Mouse (Mus musculus) v-Abl transformed pro-B cells (cell line): ENCODE results near the gene Gad2.
"Not testable (repeated sequence)": the region's sequence is repeated elsewhere in the genome, so short reads cannot be mapped to it uniquely, and the experiment has no call there.

Experiments
- in situ Hi-C, 2 experiments: fragments of 400-800 bp; cut with MboI; formaldehyde crosslinking; loops; one replicate each; pipeline ENCODE4 v1.15.1; 2025; ENCODE audit not compliant: unreplicated experiment in 2 of 2

Gad2 gene

GRCm38 (mm10) chr2:22621828-22622731, at the start of gene Gad2:
Gene Gad2, plus strand, starts transcription at chr2:22622205.
- in situ Hi-C loops = no loop called here

- in situ Hi-C loops = not testable (repeated sequence)
Observed at GRCm38 (mm10) chr2:22587469-22588169, 34.4 kb upstream of the Gad2 start.

GRCm38 (mm10) chr2:22588170-22588541, 33.8 kb upstream of the Gad2 start:
- in situ Hi-C loops = not testable (repeated sequence)

DNA sequence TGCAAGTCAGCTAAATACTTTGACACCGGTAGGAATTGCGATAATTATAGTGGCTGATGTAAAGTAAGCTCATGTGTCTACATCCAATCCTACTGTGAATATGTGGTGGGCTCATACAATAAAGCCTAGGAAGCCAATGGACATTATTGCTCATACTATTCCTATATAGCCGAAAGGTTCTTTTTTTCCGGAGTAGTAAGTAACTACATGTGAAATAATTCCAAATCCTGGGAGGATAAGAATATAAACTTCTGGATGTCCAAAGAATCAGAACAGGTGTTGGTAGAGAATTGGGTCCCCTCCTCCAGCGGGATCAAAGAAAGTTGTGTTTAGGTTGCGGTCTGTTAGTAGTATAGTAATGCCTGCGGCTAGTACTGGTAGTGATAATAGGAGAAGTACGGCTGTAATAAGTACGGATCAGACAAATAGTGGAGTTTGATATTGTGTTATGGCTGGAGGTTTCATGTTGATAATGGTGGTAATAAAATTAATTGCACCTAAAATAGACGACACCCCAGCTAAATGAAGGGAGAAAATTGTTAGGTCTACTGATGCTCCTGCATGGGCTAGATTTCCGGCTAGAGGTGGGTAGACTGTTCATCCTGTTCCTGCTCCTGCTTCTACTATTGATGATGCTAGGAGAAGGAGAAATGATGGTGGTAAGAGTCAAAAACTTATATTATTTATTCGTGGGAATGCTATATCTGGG, 33.2 kb upstream of the Gad2 start:
- in situ Hi-C loops = not testable (repeated sequence)

DNA sequence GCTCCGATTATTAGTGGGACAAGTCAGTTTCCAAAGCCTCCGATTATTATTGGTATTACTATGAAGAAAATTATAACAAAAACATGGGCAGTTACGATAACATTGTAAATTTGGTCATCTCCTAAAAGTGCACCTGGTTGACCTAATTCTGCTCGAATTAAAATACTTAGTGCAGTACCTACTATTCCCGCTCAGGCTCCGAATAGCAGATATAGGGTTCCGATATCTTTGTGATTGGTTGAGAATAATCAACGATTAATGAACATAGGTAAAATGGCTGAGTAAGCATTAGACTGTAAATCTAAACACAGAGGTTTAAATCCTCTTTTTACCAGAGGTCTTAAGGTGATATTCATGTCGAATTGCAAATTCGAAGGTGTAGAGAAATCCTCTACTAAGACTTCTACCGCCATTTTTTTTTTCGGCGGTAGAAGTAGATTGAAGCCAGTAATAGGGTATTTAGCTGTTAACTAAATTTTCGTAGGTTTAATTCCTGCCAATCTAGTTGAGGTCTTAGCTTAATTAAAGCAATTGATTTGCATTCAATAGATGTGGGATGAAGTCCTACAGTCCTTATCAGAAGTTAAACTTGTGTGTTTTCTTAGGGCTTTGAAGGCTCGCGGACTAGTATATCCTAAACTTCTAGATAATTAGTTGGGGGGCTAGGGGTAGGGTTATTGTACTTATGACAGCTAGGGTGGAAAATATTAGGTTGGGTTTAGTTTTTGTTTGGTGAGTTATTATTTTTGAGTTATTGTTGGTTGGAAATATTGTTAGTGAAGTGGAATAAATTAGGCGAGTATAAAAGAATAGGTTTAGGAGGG, 32.4 kb upstream of the Gad2 start:
- in situ Hi-C loops = not testable (repeated sequence)

GRCm38 (mm10) chr2:22590206-22590490, 31.9 kb upstream of the Gad2 start:
- in situ Hi-C loops = no loop called here

- in situ Hi-C loops = no loop called here
Observed at GRCm38 (mm10) chr2:22617951-22618350, 4.1 kb upstream of the Gad2 start.

DNA sequence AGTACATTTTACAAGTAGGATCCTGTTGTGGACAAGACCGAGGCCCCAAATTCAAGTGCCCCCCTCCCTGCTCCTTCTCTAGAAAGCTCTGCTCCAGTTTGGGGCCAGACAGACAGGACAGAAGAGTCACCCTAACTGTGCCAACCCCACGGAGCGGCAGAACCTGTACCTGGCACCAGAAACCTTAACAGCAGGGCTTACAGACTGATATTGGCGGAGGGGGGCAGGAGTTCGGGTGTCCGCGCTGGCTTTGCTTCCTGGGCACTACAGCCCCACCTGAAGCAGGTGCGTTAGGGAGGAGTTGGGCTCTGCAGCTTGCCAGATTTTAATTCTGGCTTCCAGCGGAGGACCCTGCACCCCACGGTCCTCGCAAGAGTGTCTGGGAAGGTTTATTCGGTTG, 2.6 kb upstream of the Gad2 start:
- in situ Hi-C loops = no loop called here

- in situ Hi-C loops = no loop called here
Observed at GRCm38 (mm10) chr2:22620030-22620429, 2.0 kb upstream of the Gad2 start.

GRCm38 (mm10) chr2:22620534-22620933, 1.5 kb upstream of the Gad2 start:
- in situ Hi-C loops = no loop called here

- in situ Hi-C loops = no loop called here
Observed at GRCm38 (mm10) chr2:22620978-22621827, 802 bp upstream of the Gad2 start.

DNA sequence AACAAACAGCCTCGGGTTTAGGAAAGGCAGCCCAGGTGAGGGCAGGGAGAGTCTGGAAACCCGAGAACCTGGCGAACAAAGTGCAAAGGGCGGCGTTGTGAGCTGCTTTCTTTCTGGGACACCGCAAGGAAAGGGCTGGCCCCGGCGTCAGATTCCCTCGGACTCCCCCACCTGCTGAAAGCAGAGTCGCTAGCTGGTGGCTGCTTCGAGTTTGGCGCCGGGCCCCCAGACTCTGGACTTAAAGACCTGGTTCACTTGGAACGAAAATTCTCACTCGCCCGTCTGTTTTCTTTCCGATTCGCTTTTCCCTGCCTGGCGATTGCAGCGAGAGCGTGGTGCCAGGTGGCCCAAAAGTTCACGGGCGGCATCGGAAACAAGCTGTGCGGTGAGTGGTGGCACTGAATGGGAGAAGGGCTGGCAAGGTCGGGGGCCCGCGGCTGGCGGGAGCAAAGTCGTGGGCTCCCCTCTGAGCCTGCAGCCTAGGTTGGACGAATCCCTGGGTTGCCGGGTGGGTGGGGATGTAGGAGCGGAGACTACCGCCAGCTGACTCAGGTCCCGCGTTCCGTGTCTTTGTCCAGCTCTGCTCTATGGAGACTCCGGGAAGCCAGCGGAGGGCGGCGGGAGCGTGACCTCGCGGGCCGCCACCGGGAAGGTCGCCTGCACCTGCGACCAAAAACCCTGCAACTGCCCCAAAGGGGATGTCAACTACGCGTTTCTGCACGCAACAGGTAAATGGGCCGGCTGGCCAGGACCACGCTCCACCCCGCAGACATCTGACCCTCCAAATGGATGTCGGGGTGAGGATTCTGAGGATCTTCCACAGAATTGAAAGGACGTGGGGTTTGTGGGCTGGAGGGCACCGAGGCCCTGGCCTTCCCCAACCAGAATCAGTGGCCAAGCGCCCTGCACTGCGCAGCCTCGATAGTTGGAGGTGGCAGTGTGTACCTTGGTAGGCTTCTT, 1.4 kb downstream of the Gad2 start:
- in situ Hi-C loops = no loop called here

- in situ Hi-C loops = no loop called here
Observed at GRCm38 (mm10) chr2:22624188-22624975, 2.4 kb downstream of the Gad2 start.

- in situ Hi-C loops = no loop called here
Observed at GRCm38 (mm10) chr2:22625096-22625960, 3.3 kb downstream of the Gad2 start.

- in situ Hi-C loops = no loop called here
Observed at GRCm38 (mm10) chr2:22627147-22627666, 5.2 kb downstream of the Gad2 start.

DNA sequence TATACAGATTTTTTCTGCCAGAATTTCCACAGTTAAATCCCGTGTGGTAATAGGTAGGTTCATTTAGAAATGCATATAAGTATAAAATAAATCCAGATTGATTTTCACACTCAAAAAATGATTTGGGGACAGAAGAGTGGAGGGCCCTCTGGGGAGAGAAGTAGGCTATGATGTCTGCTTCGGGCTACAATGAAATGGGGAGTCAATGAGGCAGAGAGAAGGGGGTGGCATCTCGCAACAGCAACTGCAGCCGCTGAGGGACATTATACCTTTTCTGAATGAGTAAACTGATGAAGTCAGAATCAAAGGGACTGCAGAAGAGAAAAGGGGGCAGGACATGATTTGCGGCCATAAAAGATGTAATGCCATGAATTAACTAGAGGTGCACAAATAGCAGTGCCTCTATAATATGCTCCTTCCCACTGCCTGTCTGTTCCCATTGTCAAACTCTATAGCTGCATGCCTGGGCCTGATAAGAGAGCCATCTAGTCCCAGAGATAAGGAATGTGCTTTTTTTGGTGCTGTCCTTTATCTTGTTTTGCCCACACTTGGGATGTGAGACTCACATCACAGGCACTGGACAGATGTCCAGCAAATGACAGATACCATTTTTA, 5.9 kb downstream of the Gad2 start:
- in situ Hi-C loops = no loop called here
